Mouse (Mus musculus) embryonic fibroblast, embryonic 13.5 days (primary cell): ENCODE measurements at regions not wholly inside any gene's neighbourhood (a gene's known extent, or its start where the extent isn't known, plus 50 kb on each side); places are given as distances from the start of the nearest gene placed in this dataset.

Experiments
- CTCF ChIP-seq: IDR thresholded peaks from 2 replicates; pipeline ENCODE4 v1.5.1; 2011; ENCODE audit warnings: mild to moderate bottlenecking, control low read depth, low read length, moderate library complexity, borderline replicate concordance; ENCODE audit not compliant: insufficient read depth
- POLR2A ChIP-seq: IDR thresholded peaks from 2 replicates; pipeline ENCODE4 v1.6.1; 2011; ENCODE audit warnings: low read depth, mild to moderate bottlenecking, control low read depth, low read length, moderate library complexity

DNA sequence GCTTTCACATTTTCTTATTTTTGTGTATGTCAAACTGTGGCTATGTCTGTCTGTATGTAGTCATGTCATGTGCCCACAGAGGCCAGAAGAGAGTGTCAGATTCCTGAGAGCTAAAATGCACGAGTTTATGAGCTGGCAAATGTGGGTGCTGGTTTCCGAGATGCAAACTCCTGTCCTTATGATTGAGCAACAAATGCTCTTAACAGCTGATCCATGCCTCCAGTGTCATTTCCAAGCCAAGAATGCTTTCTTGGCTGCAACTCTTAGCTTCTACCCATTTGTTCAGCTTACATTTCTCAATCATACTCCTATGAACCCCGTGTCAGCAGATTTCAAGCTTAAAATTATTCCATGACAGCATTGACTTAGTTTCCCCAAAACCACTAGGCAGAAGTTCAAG, 3601.5 kb downstream of the 9330182O14Rik start:
- TF ChIP-seq CTCF (no peak), POLR2A (no peak)
